Mouse (Mus musculus): ENCODE measurements around the gene Prkcq. TPM values are rescaled to one million over a fixed set of nuclear protein-coding genes. Genes with fewer than 3 reads are reported as not detected.

Gene Prkcq
- polyA plus RNA-seq, 1 experiment from 2014 or later, result 6.8 TPM

- ATAC-seq (ENCODE audit: low read depth), result no peak
- Histone ChIP-seq H3K27ac (replicated peaks; ENCODE audit: low read depth, low read length) (no peak overlapping the region), H3K4me1 (ENCODE audit: control insufficient read depth, insufficient read depth, low read length) (no peaks in the 10 kb centered on the region), H3K9me3 (ENCODE audit: control insufficient read depth, low read length) (no peaks in the 10 kb centered on the region), H3K4me3 (ENCODE audit: low read depth, low read length) (no peak overlapping the region), H3K27me3 (replicated peaks; ENCODE audit: control insufficient read depth, insufficient read depth, low read length) (no peaks in the 10 kb centered on the region), H3K36me3 (ENCODE audit: control insufficient read depth, insufficient read depth, low read length) (no peaks in the 10 kb centered on the region), H3K4me2 (ENCODE audit: low read depth, low read length) (no peak overlapping the region), H3K9ac (ENCODE audit: low read depth, low read length) (no peak overlapping the region)
- peak; percentile 7 for DNase-seq (ENCODE audit: low spot score)
- WGBS, result 62% methylated on average over 9 of the region's 9 CpGs
Observed at GRCm38 (mm10) chr2:11265455-11265854, 93.5 kb downstream of the Prkcq start.

- H3K9me3 ChIP-seq (ENCODE audit: control insufficient read depth, low read length), result no peaks in the 10 kb centered on the region
- no peak overlapping the region for H3K27ac ChIP-seq (replicated peaks; ENCODE audit: low read depth, low read length)
- no peaks in the 10 kb centered on the region for H3K36me3 ChIP-seq (ENCODE audit: control insufficient read depth, insufficient read depth, low read length)
- no peak overlapping the region for H3K4me3 ChIP-seq (ENCODE audit: low read depth, low read length)
- no peaks in the 10 kb centered on the region for H3K4me1 ChIP-seq (ENCODE audit: control insufficient read depth, insufficient read depth, low read length)
- DNase-seq (ENCODE audit: low spot score) (no peak), ATAC-seq (ENCODE audit: low read depth) (no peak)
- no peak overlapping the region for H3K4me2 ChIP-seq (ENCODE audit: low read depth, low read length)
- WGBS, result 67% methylated on average over 5 of the region's 5 CpGs
- no peak overlapping the region for H3K9ac ChIP-seq (ENCODE audit: low read depth, low read length)
- no peaks in the 10 kb centered on the region for H3K27me3 ChIP-seq (replicated peaks; ENCODE audit: control insufficient read depth, insufficient read depth, low read length)
Observed at GRCm38 (mm10) chr2:11266294-11266693, 94.4 kb downstream of the Prkcq start.

GRCm38 (mm10) chr2:11278965-11279364 is 107.1 kb downstream of the Prkcq start:
- ATAC-seq (ENCODE audit: low read depth) (no peak), DNase-seq (ENCODE audit: low spot score) (no peak)
- Histone ChIP-seq H3K4me3 (ENCODE audit: low read depth, low read length) (no peak overlapping the region), H3K27ac (replicated peaks; ENCODE audit: low read depth, low read length) (no peak overlapping the region), H3K4me2 (ENCODE audit: low read depth, low read length) (no peak overlapping the region), H3K36me3 (ENCODE audit: control insufficient read depth, insufficient read depth, low read length) (no peaks in the 10 kb centered on the region), H3K4me1 (ENCODE audit: control insufficient read depth, insufficient read depth, low read length) (no peaks in the 10 kb centered on the region), H3K27me3 (replicated peaks; ENCODE audit: control insufficient read depth, insufficient read depth, low read length) (no peaks in the 10 kb centered on the region), H3K9me3 (ENCODE audit: control insufficient read depth, low read length) (no peaks in the 10 kb centered on the region), H3K9ac (ENCODE audit: low read depth, low read length) (no peak overlapping the region)
- 87% methylated on average over 7 of the region's 7 CpGs for whole genome bisulfite sequencing

- DNase-seq (ENCODE audit: low spot score) (no peak), ATAC-seq (ENCODE audit: low read depth) (no peak)
- no peaks in the 10 kb centered on the region for H3K9me3 ChIP-seq (ENCODE audit: control insufficient read depth, low read length)
- 53% methylated on average over 2 of the region's 2 CpGs for WGBS
- H3K9ac ChIP-seq (ENCODE audit: low read depth, low read length), result no peak overlapping the region
- no peak overlapping the region for H3K4me3 ChIP-seq (ENCODE audit: low read depth, low read length)
- H3K4me1 ChIP-seq (ENCODE audit: control insufficient read depth, insufficient read depth, low read length), result no peaks in the 10 kb centered on the region
- H3K4me2 ChIP-seq (ENCODE audit: low read depth, low read length), result no peak overlapping the region
- no peak overlapping the region for H3K27ac ChIP-seq (replicated peaks; ENCODE audit: low read depth, low read length)
- no peaks in the 10 kb centered on the region for H3K27me3 ChIP-seq (replicated peaks; ENCODE audit: control insufficient read depth, insufficient read depth, low read length)
- H3K36me3 ChIP-seq (ENCODE audit: control insufficient read depth, insufficient read depth, low read length), result no peaks in the 10 kb centered on the region
Observed at GRCm38 (mm10) chr2:11280247-11280646, 108.3 kb downstream of the Prkcq start.

GRCm38 (mm10) chr2:11287834-11288530 is 116.1 kb downstream of the Prkcq start:
- Histone ChIP-seq H3K9ac (ENCODE audit: low read depth, low read length) (peak overlapping the region; percentile 32; the same call in 1 of the 2 replicates), H3K4me3 (ENCODE audit: low read depth, low read length) (no peak overlapping the region), H3K27me3 (replicated peaks; ENCODE audit: control insufficient read depth, insufficient read depth, low read length) (no peaks in the 10 kb centered on the region; the same call in 1 of the 2 replicates), H3K4me1 (ENCODE audit: control insufficient read depth, insufficient read depth, low read length) (no peaks in the 10 kb centered on the region), H3K9me3 (ENCODE audit: control insufficient read depth, low read length) (no peaks in the 10 kb centered on the region), H3K36me3 (ENCODE audit: control insufficient read depth, insufficient read depth, low read length) (no peaks in the 10 kb centered on the region), H3K27ac (replicated peaks; ENCODE audit: low read depth, low read length) (no peak overlapping the region), H3K4me2 (ENCODE audit: low read depth, low read length) (peak overlapping the region; percentile 40)
- ATAC-seq (ENCODE audit: low read depth) (peak; percentile 37; the same call in 1 of the 2 replicates), DNase-seq (ENCODE audit: low spot score) (no peak)
- WGBS, result 69% methylated on average over 18 of the region's 18 CpGs

- Histone ChIP-seq H3K27ac (replicated peaks; ENCODE audit: low read depth, low read length) (no peak overlapping the region), H3K9me3 (ENCODE audit: control insufficient read depth, low read length) (no peaks in the 10 kb centered on the region), H3K9ac (ENCODE audit: low read depth, low read length) (peak overlapping the region; percentile 32; the same call in 1 of the 2 replicates), H3K36me3 (ENCODE audit: control insufficient read depth, insufficient read depth, low read length) (no peaks in the 10 kb centered on the region), H3K4me3 (ENCODE audit: low read depth, low read length) (no peak overlapping the region), H3K4me1 (ENCODE audit: control insufficient read depth, insufficient read depth, low read length) (no peaks in the 10 kb centered on the region), H3K4me2 (ENCODE audit: low read depth, low read length) (peak overlapping the region; percentile 40), H3K27me3 (replicated peaks; ENCODE audit: control insufficient read depth, insufficient read depth, low read length) (no peaks in the 10 kb centered on the region; the same call in 1 of the 2 replicates)
- DNase-seq (ENCODE audit: low spot score), result peak; percentile 77
- 5% methylated on average over 7 of the region's 7 CpGs for WGBS
- ATAC-seq (ENCODE audit: low read depth), result peak; percentile 84
Observed at GRCm38 (mm10) chr2:11288531-11288846, 116.6 kb downstream of the Prkcq start.

GRCm38 (mm10) chr2:11290931-11291330 is 119.0 kb downstream of the Prkcq start:
- no peak for DNase-seq (ENCODE audit: low spot score)

GRCm38 (mm10) chr2:11291570-11292405 is 119.9 kb downstream of the Prkcq start:
- Histone ChIP-seq H3K36me3 (ENCODE audit: control insufficient read depth, insufficient read depth, low read length) (no peaks in the 10 kb centered on the region), H3K4me3 (ENCODE audit: low read depth, low read length) (no peak overlapping the region), H3K27me3 (replicated peaks; ENCODE audit: control insufficient read depth, insufficient read depth, low read length) (no peaks in the 10 kb centered on the region; the same call in 1 of the 2 replicates), H3K9ac (ENCODE audit: low read depth, low read length) (no peak overlapping the region), H3K9me3 (ENCODE audit: control insufficient read depth, low read length) (no peaks in the 10 kb centered on the region), H3K27ac (replicated peaks; ENCODE audit: low read depth, low read length) (no peak overlapping the region), H3K4me1 (ENCODE audit: control insufficient read depth, insufficient read depth, low read length) (no peaks in the 10 kb centered on the region), H3K4me2 (ENCODE audit: low read depth, low read length) (no peak overlapping the region)
- 65% methylated on average over 9 of the region's 9 CpGs for WGBS
- peak; percentile 8 for DNase-seq (ENCODE audit: low spot score)
- no peak for ATAC-seq (ENCODE audit: low read depth)

More at GRCm38 (mm10) chr2:11290931-11291330, 119.0 kb downstream of the Prkcq start:
- H3K9ac ChIP-seq (ENCODE audit: low read depth, low read length), result no peak overlapping the region
- no peaks in the 10 kb centered on the region for H3K4me1 ChIP-seq (ENCODE audit: control insufficient read depth, insufficient read depth, low read length)
- no peak for ATAC-seq (ENCODE audit: low read depth)
- 82% methylated on average over 6 of the region's 6 CpGs for WGBS
- H3K4me3 ChIP-seq (ENCODE audit: low read depth, low read length), result no peak overlapping the region
- no peaks in the 10 kb centered on the region for H3K9me3 ChIP-seq (ENCODE audit: control insufficient read depth, low read length)
- no peaks in the 10 kb centered on the region; the same call in 1 of the 2 replicates for H3K27me3 ChIP-seq (replicated peaks; ENCODE audit: control insufficient read depth, insufficient read depth, low read length)
- H3K4me2 ChIP-seq (ENCODE audit: low read depth, low read length), result no peak overlapping the region
- no peak overlapping the region for H3K27ac ChIP-seq (replicated peaks; ENCODE audit: low read depth, low read length)
- no peaks in the 10 kb centered on the region for H3K36me3 ChIP-seq (ENCODE audit: control insufficient read depth, insufficient read depth, low read length)

Data from embryonic facial prominence, embryonic 14.5 days (tissue).